Mouse (Mus musculus) forebrain, embryonic 15.5 days (tissue): ENCODE measurements around the gene Aqp6. TPM values are rescaled to one million over a fixed set of nuclear protein-coding genes. Genes with fewer than 3 reads are reported as not detected.

Experiments used
- ATAC-seq: fragments of 200-750 bp; cut with Nextera tagmentation; replicated peaks from 2 replicates; pipeline ENCODE4 v1.8.0; 2017; ENCODE audit warnings: mild to moderate bottlenecking, moderate TSS enrichment, moderate library complexity
- H3K27ac ChIP-seq: fragments of 300-500 bp; sonication (generic); replicated peaks from 2 replicates; pipeline ENCODE4 v1.5.1; 2015; ENCODE audit warnings: mild to moderate bottlenecking, inconsistent platforms
- H3K27me3 ChIP-seq: fragments of 300-500 bp; sonication (generic); 2 replicates; pipeline ENCODE4 v1.6.1; 2015; ENCODE audit warnings: inconsistent platforms
- H3K36me3 ChIP-seq: fragments of 300-500 bp; sonication (generic); 2 replicates; pipeline ENCODE4 v1.6.1; 2015; ENCODE audit warnings: mild to moderate bottlenecking, inconsistent platforms
- H3K4me1 ChIP-seq: fragments of 300-500 bp; sonication (generic); 2 replicates; pipeline ENCODE4 v1.6.1; 2015; ENCODE audit warnings: inconsistent platforms
- H3K4me2 ChIP-seq: fragments of 300-500 bp; sonication (generic); replicated peaks from 2 replicates; pipeline ENCODE4 v1.6.1; 2015; ENCODE audit warnings: mild to moderate bottlenecking, inconsistent platforms
- H3K4me3 ChIP-seq: fragments of 300-500 bp; sonication (generic); 2 replicates; pipeline ENCODE4 v1.5.1; 2015; ENCODE audit warnings: mild to moderate bottlenecking, inconsistent platforms
- H3K9ac ChIP-seq: fragments of 300-500 bp; sonication (generic); replicated peaks from 2 replicates; pipeline ENCODE4 v1.6.1; 2015; ENCODE audit warnings: mild to moderate bottlenecking, inconsistent platforms
- H3K9me3 ChIP-seq: fragments of 300-500 bp; sonication (generic); 2 replicates; pipeline ENCODE4 v1.6.1; 2016; ENCODE audit warnings: inconsistent platforms
- WGBS: fragments of 180-500 bp; shearing (Covaris S2); methylation state at CpG from one replicate; pipeline ENCODE4 v1.1.7; 2015; ENCODE audit warnings: mixed read lengths; 5-methylcytosine and 5-hydroxymethylcytosine counted together
- polyA plus RNA-seq: library from polyadenylated mRNA; unstranded; fragments of >200 nt; fragmentation: Nextera tagmentation; extraction: Ambion mirVana; gene quantifications from 2 replicates; pipeline ENCODE4 v1.2.1, GENCODE M21; 2015

Gene Aqp6
- polyA plus RNA-seq, 1 experiment from 2014 or later, result not detected

DNA sequence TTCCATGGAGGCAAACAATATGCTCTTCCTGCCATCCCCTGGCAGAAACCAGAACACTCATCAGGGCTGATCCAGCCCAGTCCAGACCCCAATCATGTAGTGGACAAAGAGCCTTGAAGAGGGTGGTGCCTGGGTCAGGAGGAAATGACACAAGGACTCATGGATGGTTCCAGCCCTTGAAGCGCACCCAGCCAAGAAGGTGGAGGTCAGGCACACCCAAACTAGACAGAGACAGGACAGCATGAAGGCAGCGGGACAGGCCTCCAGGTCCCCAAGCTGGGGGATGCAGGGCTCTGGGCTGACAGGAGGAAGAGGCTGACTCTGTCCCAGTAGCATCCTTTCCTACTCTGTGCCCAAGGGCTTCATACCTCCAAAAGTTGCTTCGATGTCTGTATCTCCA is 14.7 kb upstream of the Aqp6 start:
- no peaks in the 10 kb centered on the region for H3K36me3 ChIP-seq
- no peak for ATAC-seq
- WGBS, result 93% methylated on average over 3 of the region's 3 CpGs
- H3K4me1 ChIP-seq, result peaks cover 28% of the 10 kb centered on the region
- peaks cover 87% of the 10 kb centered on the region for H3K27me3 ChIP-seq
- H3K9me3 ChIP-seq, result no peaks in the 10 kb centered on the region
- H3K9ac ChIP-seq, result no peak overlapping the region
- no peak overlapping the region for H3K27ac ChIP-seq
- H3K4me3 ChIP-seq, result no peak overlapping the region
- H3K4me2 ChIP-seq, result no peak overlapping the region

DNA sequence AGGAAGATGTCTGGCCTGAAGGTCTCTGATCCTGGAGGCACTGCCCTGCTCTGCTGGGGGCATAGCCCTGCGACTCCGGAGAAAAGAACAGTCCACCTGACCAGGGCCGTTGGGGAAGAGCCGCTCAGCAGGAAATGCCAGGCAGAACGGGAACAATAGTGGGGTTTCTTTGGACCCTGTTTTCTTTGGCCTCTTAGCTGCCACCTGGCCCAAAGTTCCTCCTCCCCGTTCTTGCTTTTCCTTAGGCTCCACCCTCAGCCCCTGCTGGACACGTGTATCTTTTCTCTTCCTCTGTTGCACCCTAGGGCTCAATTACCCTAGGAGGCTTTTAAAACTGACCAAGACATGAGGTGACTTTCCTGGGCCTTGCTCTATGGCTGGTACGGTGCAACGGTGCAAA is 12.0 kb upstream of the Aqp6 start:
- H3K4me2 ChIP-seq, result no peak overlapping the region
- H3K4me3 ChIP-seq, result no peak overlapping the region
- H3K27me3 ChIP-seq, result peaks cover 96% of the 10 kb centered on the region
- 1% methylated on average over 9 of the region's 9 CpGs for WGBS
- no peak overlapping the region for H3K27ac ChIP-seq
- no peaks in the 10 kb centered on the region for H3K9me3 ChIP-seq
- peaks cover 13% of the 10 kb centered on the region for H3K4me1 ChIP-seq
- ATAC-seq, result no peak
- H3K9ac ChIP-seq, result no peak overlapping the region
- H3K36me3 ChIP-seq, result no peaks in the 10 kb centered on the region

DNA sequence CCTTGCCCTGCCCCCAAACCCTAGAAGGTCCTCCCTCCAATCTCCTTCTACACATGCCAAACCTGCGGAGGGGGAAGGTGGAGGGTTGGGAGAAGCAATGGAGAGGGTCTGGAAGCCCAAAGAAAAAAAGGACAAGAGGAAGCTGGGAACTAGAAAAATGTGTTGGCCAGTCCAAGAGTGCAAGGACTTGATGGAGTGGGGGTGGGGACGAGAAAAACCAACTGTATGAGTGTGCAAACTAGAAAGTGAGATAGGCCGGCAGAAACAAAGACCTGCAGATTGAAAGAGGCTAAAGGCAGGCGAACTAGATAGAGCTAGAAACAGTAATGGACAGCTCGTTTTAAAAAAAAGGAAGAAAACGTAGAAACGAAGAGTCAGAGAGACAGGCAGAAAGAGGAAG is 11.5 kb upstream of the Aqp6 start:
- H3K4me2 ChIP-seq, result no peak overlapping the region
- 14% methylated on average over 7 of the region's 7 CpGs for WGBS
- H3K9me3 ChIP-seq, result no peaks in the 10 kb centered on the region
- no peak overlapping the region for H3K4me3 ChIP-seq
- peaks cover 95% of the 10 kb centered on the region for H3K27me3 ChIP-seq
- H3K4me1 ChIP-seq, result peaks cover 9% of the 10 kb centered on the region
- H3K9ac ChIP-seq, result no peak overlapping the region
- no peaks in the 10 kb centered on the region for H3K36me3 ChIP-seq
- no peak for ATAC-seq
- no peak overlapping the region for H3K27ac ChIP-seq

DNA sequence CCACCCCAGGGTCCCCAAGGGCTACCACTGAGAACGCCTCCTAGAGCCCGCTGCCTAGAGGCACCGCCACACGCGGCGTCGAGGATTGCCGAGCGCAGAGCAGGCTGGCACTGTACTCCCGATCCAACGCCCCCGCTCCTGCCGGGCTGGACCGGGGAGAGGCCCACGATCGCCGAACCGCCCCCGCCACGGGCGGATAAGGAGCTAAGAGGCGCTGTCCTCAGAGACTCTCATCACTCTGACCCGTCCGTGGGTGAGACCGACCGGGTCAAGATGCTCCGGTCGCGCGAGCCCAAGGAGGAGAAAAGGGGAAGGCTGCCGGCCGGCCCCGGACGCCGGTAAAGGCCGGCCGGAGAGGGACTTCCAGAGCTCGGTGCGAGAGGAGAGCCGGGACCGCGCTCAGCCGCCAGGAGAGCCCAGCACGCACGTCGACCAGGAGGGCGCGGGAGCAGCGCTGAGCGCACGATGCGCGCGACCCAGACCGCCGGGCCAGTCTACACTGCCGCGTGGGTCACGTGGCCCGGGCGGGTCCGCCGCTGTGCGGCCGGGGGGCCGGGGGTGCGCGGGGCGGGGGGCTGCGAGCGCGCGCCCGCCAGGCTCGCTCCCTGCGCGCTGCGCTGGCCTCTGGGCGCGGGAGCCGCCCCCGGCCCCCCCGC is 10.6 kb upstream of the Aqp6 start, which contains the start of gene Aqp5:
Gene Aqp5 (plus strand): TSS at position 354 of the 656 bp plus-strand sequence.
- Histone ChIP-seq H3K27me3 (peaks cover 95% of the 10 kb centered on the region), H3K4me3 (peak within 1 kb of the TSS; percentile 41), H3K9me3 (no peaks in the 10 kb centered on the region), H3K27ac (no peak within 1 kb of the TSS), H3K36me3 (no peaks in the 10 kb centered on the region), H3K4me2 (peak within 1 kb of the TSS; percentile 49), H3K9ac (peak within 1 kb of the TSS; percentile 10), H3K4me1 (peaks cover 5% of the 10 kb centered on the region)
- peak; percentile 55; the same call in 1 of the 2 replicates for ATAC-seq
- WGBS, result 1% methylated on average over 49 of the region's 83 CpGs

DNA sequence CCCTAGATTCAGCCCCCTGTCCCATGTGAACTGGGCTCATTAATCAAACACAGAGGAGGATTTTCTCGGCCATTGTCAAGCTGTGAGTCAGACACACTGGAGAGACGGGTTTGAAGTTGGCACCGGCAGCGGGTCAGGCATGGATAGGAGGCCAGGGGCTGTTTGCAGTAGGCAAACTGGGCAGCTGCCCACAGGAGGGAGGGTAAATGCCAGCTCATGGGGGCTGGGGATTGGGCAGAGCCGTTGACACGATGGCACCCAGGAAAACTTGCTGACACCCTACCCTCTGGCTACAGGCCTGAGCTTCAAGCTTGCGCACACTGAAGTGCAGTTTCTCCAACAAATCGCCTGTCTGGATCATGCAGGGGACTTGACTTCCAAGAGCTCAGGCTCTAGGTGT is 9.0 kb upstream of the Aqp6 start:
- H3K9me3 ChIP-seq, result no peaks in the 10 kb centered on the region
- H3K27ac ChIP-seq, result no peak overlapping the region
- no peak overlapping the region for H3K4me3 ChIP-seq
- H3K9ac ChIP-seq, result no peak overlapping the region
- H3K36me3 ChIP-seq, result no peaks in the 10 kb centered on the region
- H3K27me3 ChIP-seq, result peaks cover 78% of the 10 kb centered on the region
- 51% methylated on average over 8 of the region's 8 CpGs for WGBS
- H3K4me1 ChIP-seq, result peaks cover 14% of the 10 kb centered on the region
- no peak for ATAC-seq
- H3K4me2 ChIP-seq, result no peak overlapping the region

DNA sequence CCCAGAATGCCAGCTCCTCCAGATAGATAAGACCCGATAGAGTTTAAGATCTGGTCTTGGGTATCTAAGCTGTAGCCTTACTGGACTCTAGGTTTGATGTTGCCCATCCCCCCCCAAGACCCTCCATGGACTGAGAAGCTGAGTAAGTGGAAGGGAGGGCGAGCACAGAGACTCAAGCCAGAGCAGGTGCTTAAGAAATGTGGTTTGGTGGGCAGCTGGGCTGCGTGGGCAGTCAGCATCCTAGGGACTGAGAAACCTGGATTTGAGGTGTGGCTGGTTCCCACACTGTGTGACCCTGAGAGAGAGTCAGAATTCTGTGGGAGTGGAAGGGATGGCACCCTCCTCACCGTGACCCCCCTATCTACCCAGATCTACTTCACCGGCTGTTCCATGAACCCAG is 8.3 kb upstream of the Aqp6 start:
- no peaks in the 10 kb centered on the region for H3K9me3 ChIP-seq
- no peak overlapping the region for H3K27ac ChIP-seq
- H3K4me1 ChIP-seq, result peaks cover 14% of the 10 kb centered on the region
- no peak for ATAC-seq
- WGBS, result 90% methylated on average over 5 of the region's 5 CpGs
- H3K27me3 ChIP-seq, result peaks cover 72% of the 10 kb centered on the region
- H3K4me3 ChIP-seq, result no peak overlapping the region
- H3K4me2 ChIP-seq, result no peak overlapping the region
- no peaks in the 10 kb centered on the region for H3K36me3 ChIP-seq
- no peak overlapping the region for H3K9ac ChIP-seq

DNA sequence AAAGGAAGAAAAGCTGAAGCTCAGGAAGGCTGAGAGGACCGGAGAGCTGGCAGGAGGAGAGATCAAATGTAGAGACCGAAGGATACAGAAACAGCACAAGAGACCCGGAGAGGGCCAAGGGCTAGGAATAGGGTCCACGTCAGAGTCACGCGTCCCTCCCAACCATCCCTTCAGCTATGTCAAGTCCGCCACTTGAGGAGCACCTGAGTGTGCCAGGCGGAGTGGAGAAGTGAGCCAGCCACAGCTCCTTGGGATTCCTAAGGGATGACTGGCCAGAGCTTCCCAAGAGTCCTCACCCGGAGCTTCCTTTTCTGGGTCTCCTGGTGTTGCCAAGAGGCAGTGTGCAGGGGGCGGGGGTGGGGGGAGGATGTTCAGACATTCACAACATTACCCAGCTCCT is 6.2 kb upstream of the Aqp6 start:
- H3K9ac ChIP-seq, result no peak overlapping the region
- no peak for ATAC-seq
- 80% methylated on average over 10 of the region's 10 CpGs for WGBS

DNA sequence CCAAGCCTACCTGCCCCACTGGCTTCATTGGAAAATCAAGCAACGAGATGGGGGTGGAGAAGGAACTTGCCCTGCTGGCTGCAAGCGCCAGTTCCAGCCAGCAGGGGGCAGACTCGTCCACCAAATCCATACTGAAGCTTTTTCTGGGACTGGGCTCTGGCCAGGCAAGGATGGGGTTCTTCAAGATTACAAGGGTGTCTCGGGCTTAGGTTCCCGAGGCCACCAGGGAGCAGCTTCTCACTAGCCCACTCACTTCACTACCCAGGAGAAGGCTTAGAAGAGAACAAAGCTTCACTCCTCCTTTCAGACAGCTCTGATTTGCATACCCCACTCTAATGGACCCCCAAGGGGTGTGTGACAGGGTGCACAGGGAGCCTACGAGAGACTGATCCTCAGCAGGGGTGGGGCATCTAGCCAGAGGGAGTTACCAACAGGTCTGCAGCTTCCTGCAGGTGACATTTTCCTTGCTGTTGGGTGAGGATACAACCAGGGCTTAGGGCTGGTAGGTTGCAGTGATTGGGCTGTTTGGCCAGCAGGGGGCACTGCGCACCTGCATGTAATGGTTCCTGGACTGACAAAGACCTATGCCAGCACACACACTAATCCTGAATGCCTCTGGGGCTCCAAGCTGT is 5.0 kb upstream of the Aqp6 start:
- Histone ChIP-seq H3K4me3 (no peak overlapping the region), H3K36me3 (no peaks in the 10 kb centered on the region), H3K4me2 (peak overlapping the region; percentile 6; the same call in 1 of the 2 replicates), H3K27me3 (peaks cover 42% of the 10 kb centered on the region), H3K9me3 (no peaks in the 10 kb centered on the region), H3K27ac (0 out of 2 replicates have a peak overlapping the region, but pooled peaks have one; percentile 14), H3K4me1 (peaks cover 17% of the 10 kb centered on the region), H3K9ac (0 out of 2 replicates have a peak overlapping the region, but pooled peaks have one; percentile 16)
- ATAC-seq, result peak; percentile 92
- WGBS, result under 1% methylated on average over 7 of the region's 7 CpGs

More for the DNA sequence above, 6.2 kb upstream of the Aqp6 start:
- no peak overlapping the region for H3K27ac ChIP-seq
- H3K27me3 ChIP-seq, result peaks cover 51% of the 10 kb centered on the region
- peaks cover 22% of the 10 kb centered on the region for H3K4me1 ChIP-seq
- H3K9me3 ChIP-seq, result no peaks in the 10 kb centered on the region
- no peaks in the 10 kb centered on the region for H3K36me3 ChIP-seq
- H3K4me2 ChIP-seq, result no peak overlapping the region
- H3K4me3 ChIP-seq, result no peak overlapping the region

DNA sequence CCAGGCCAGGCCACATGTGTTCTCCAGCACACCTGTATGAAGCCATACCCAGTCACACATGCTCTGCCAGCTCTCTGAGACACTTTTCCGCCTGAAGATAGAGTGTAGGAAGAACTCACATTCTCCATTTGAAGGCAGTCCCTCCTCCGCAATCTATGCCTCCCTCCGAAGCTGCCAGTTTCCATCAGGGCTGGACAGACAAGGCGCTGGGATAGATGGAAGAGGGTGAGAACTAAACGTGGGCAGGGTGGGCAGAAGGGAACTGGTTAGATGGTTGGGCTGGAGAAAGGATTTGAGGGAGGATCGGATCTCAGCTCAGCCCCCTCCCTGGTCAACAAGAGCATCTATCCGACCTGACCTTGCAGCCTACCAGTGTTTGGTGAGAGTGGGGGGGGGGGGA is 4.4 kb upstream of the Aqp6 start:
- 61% methylated on average over 7 of the region's 7 CpGs for WGBS
- Histone ChIP-seq H3K4me1 (peaks cover 22% of the 10 kb centered on the region), H3K27ac (no peak overlapping the region)

DNA sequence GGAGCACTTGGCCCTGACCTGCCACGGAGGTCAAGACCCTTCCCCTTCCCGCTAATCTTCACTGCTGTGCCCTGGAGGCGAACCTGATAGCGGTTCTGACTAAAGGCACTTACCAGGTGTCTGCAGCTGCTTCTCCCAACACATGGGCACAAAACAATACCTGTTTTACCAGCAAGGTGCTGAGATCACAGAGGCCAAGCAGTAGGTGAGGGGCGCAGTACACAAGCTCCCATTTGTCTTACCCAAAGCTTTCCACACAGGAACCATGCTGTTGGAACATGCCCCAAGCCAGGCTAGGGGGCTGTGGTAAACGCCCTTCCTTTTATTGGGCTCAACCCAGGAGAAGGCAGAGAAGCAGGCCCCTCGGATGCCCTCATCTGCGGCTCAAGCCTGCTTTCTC is 3.6 kb upstream of the Aqp6 start:
- Histone ChIP-seq H3K4me3 (no peak overlapping the region), H3K27me3 (peaks cover 28% of the 10 kb centered on the region), H3K9me3 (no peaks in the 10 kb centered on the region), H3K36me3 (no peaks in the 10 kb centered on the region), H3K4me2 (no peak overlapping the region), H3K9ac (no peak overlapping the region), H3K4me1 (peaks cover 22% of the 10 kb centered on the region), H3K27ac (no peak overlapping the region)
- WGBS, result 60% methylated on average over 8 of the region's 8 CpGs
- no peak for ATAC-seq

More for the DNA sequence above, 4.4 kb upstream of the Aqp6 start:
- H3K9me3 ChIP-seq, result no peaks in the 10 kb centered on the region
- H3K36me3 ChIP-seq, result no peaks in the 10 kb centered on the region
- H3K27me3 ChIP-seq, result peaks cover 35% of the 10 kb centered on the region
- no peak overlapping the region for H3K4me3 ChIP-seq
- H3K9ac ChIP-seq, result no peak overlapping the region
- ATAC-seq, result no peak; the same call in 1 of the 2 replicates
- no peak overlapping the region for H3K4me2 ChIP-seq

DNA sequence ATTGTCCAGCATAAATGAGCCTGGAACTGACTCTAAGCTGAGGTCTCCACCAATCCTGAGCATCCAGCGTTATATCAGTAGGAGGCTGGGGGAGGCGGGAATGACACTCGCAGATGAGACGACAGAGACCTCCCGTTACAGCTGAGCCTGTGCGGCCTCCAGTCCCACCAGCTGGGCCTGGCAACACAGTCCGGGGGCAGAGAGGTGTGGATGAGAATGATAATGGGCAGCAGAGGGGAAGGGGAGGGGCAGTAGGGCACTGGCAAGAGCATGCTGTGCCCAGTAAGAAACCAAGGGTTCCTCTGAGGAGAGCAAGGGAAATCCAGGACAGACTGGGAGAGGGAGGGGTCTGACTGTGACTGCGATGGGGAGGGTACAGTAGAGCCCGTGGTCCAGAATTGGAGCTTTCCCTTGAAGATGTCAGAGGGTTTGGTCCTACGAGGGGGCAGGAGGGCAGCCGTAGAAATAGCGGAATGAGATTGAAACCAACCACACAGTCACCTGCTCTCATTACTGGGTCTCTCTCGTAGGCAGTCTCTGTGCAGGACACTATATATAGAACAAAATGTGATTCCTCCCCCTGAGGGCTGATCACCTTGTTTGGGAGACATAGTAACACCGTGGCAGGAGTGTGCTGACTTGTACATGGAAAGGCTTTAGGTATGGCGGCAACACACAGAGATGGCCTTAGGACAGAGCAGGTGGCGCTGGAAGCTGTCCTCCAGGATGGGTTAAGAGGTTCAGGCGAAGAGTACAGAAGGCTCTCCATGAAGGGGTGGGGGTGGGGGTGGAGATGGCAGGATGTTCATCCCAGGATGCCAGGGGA is 1.7 kb upstream of the Aqp6 start:
- Histone ChIP-seq H3K36me3 (no peaks in the 10 kb centered on the region), H3K4me1 (peaks cover 22% of the 10 kb centered on the region), H3K9ac (no peak overlapping the region), H3K27ac (no peak overlapping the region), H3K27me3 (peaks cover 12% of the 10 kb centered on the region), H3K4me2 (no peak overlapping the region), H3K4me3 (no peak overlapping the region), H3K9me3 (no peaks in the 10 kb centered on the region)
- ATAC-seq, result no peak
- 48% methylated on average over 17 of the region's 17 CpGs for WGBS

DNA sequence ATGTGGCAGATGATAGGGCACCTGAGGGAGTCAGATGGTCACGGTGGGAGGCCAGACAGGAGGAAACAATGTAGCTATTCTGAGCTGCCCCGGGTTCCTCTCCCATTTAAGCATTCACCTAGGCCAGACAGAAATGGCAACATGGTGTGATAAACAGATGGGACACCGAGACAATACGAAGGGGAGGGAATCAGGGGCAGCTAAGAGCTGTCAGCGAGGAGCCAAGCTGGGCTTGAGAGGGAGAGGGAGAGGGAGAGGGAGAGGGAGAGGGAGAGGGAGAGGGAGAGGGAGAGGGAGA is 572 bp downstream of the Aqp6 start:
- Histone ChIP-seq H3K9me3 (no peaks in the 10 kb centered on the region), H3K4me1 (peaks cover 27% of the 10 kb centered on the region), H3K4me2 (no peak overlapping the region), H3K4me3 (no peak overlapping the region), H3K27me3 (peaks cover 3% of the 10 kb centered on the region; the same call in 1 of the 2 replicates), H3K9ac (no peak overlapping the region), H3K36me3 (no peaks in the 10 kb centered on the region), H3K27ac (no peak overlapping the region)
- no peak for ATAC-seq
- WGBS, result 18% methylated on average over 5 of the region's 5 CpGs
